In genomic region chr5:132541951-132542350, GRCm38 (mm10) we compare ENCODE assay signal across 8 mouse cellular contexts. TPM values are rescaled to one million over a fixed set of nuclear protein-coding genes. Genes with fewer than 3 reads are reported as not detected.
DNase-seq lines count a peak whose midpoint lies in the region; ATAC-seq and TF ChIP-seq lines count a peak whose summit lies in the region.

No protein-coding gene starts in this region.

- TF ChIP-seq CTCF in forebrain, postnatal 0 days (IDR thresholded peaks at IDR 0.05; ENCODE audit: low read depth), result no peak
- no peak for TF ChIP-seq CTCF in olfactory bulb, adult 2 months (IDR thresholded peaks at IDR 0.05; ENCODE audit: insufficient read depth, low read depth, low read length)

- WGBS in lung, embryonic 15.5 days, result 0% methylated on average over 20 of the region's 21 CpGs
- under 1% methylated on average over 14 of the region's 21 CpGs for WGBS in forebrain, postnatal 0 days
- 1% methylated on average over 15 of the region's 21 CpGs for WGBS in limb, embryonic 15.5 days
- under 1% methylated on average over 21 of the region's 21 CpGs for WGBS in olfactory bulb, adult 2 months

- peaks cover 22% of the 10 kb centered on the region for H3K4me1 ChIP-seq in lung, embryonic 15.5 days
- peaks cover 11% of the 10 kb centered on the region; the same call in 1 of the 2 replicates for H3K4me1 ChIP-seq in forebrain, postnatal 0 days (ENCODE audit: insufficient read depth)
- H3K4me1 ChIP-seq in limb, embryonic 15.5 days, result peaks cover 26% of the 10 kb centered on the region
- peaks cover 4% of the 10 kb centered on the region for H3K4me1 ChIP-seq in olfactory bulb, adult 2 months (ENCODE audit: control insufficient read depth, insufficient read depth, low read length)

- H3K4me2 ChIP-seq in lung, embryonic 15.5 days, result peak overlapping the region; percentile 93
- H3K4me2 ChIP-seq in forebrain, postnatal 0 days (ENCODE audit: low read depth), result peak overlapping the region; percentile 88
- peak overlapping the region; percentile 71 for H3K4me2 ChIP-seq in limb, embryonic 15.5 days

- no peak for ATAC-seq in lung, embryonic 15.5 days (ENCODE audit: borderline replicate concordance, extremely low read depth, low FRiP score, low TSS enrichment)
- ATAC-seq in forebrain, postnatal 0 days, result no peak
- no peak for ATAC-seq in limb, embryonic 15.5 days (ENCODE audit: insufficient number of reproducible peaks, low FRiP score, low TSS enrichment, low read depth)
- no peak for ATAC-seq in frontal cortex, adult (ENCODE audit: low TSS enrichment)

- no peaks in the 10 kb centered on the region for H3K9me3 ChIP-seq in lung, embryonic 15.5 days
- H3K9me3 ChIP-seq in forebrain, postnatal 0 days (ENCODE audit: low read length), result no peaks in the 10 kb centered on the region
- no peaks in the 10 kb centered on the region for H3K9me3 ChIP-seq in limb, embryonic 15.5 days

- no peaks in the 10 kb centered on the region; the same call in 1 of the 2 replicates for H3K27me3 ChIP-seq in lung, embryonic 15.5 days
- no peaks in the 10 kb centered on the region for H3K27me3 ChIP-seq in forebrain, postnatal 0 days (ENCODE audit: insufficient read depth, low read length)
- 0 out of 2 replicates have a peak, but pooled peaks cover 3% of the 10 kb centered on the region for H3K27me3 ChIP-seq in limb, embryonic 15.5 days

- H3K9ac ChIP-seq in lung, embryonic 15.5 days, result peak overlapping the region; percentile 71
- H3K9ac ChIP-seq in forebrain, postnatal 0 days, result peak overlapping the region; percentile 84
- peak overlapping the region; percentile 70 for H3K9ac ChIP-seq in limb, embryonic 15.5 days

- H3K36me3 ChIP-seq in lung, embryonic 15.5 days, result no peaks in the 10 kb centered on the region
- H3K36me3 ChIP-seq in forebrain, postnatal 0 days (ENCODE audit: insufficient read depth), result no peaks in the 10 kb centered on the region
- no peaks in the 10 kb centered on the region for H3K36me3 ChIP-seq in limb, embryonic 15.5 days

- H3K4me3 ChIP-seq in lung, embryonic 15.5 days, result peak overlapping the region; percentile 82
- peak overlapping the region; percentile 73 for H3K4me3 ChIP-seq in forebrain, postnatal 0 days (ENCODE audit: low read depth, low read length)
- H3K4me3 ChIP-seq in limb, embryonic 15.5 days, result peak overlapping the region; percentile 77
- peak overlapping the region; percentile 85 for H3K4me3 ChIP-seq in olfactory bulb, adult 2 months (ENCODE audit: insufficient read depth, low read depth, low read length)

- DNase-seq in adrenal gland, adult 2 months, result peak; percentile 57
- no peak for DNase-seq in adrenal gland, adult 18-20 months (ENCODE audit: low spot score in 2 of 2)
- no peak for DNase-seq in lung, postnatal 25 days (ENCODE audit: low spot score)
- DNase-seq in forebrain, postnatal 0 days, result peak; percentile 44

- peak overlapping the region; percentile 89 for H3K27ac ChIP-seq in lung, embryonic 15.5 days
- H3K27ac ChIP-seq in forebrain, postnatal 0 days (ENCODE audit: low read depth, low read length), result peak overlapping the region; percentile 81
- H3K27ac ChIP-seq in limb, embryonic 15.5 days, result peak overlapping the region; percentile 91
- H3K27ac ChIP-seq in olfactory bulb, adult 2 months (ENCODE audit: insufficient read depth, low read depth, low read length), result peak overlapping the region; percentile 70; the same call in 1 of the 2 replicates

- TF ChIP-seq POLR2A in olfactory bulb, adult 2 months (IDR thresholded peaks at IDR 0.05; ENCODE audit: insufficient read depth, low read depth, low read length), result no peak

RNA-seq across cellular contexts. Expression of gene Auts2, which starts 1.2 kb away (rescaled TPM):
- total RNA-seq in adrenal gland, adult 2 months (2021), result 10 to 100 TPM; 20.2 to 46.3 TPM
- polyA plus RNA-seq in adrenal gland, adult 2 months (2012; rRNA removed), result 31.0 and 51.6 TPM in 2 replicates
- total RNA-seq in adrenal gland, adult 18-20 months (2021), result 10 to 100 TPM; 23.5 to 29.5 TPM
- polyA plus RNA-seq in lung, embryonic 15.5 days (2015; fragmentation: Nextera tagmentation; extraction: Ambion mirVana), result 16.2 and 17.0 TPM in 2 replicates
- total RNA-seq in forebrain, postnatal 0 days (2014; rRNA removed), result 42.2 and 66.2 TPM in 2 replicates
- 23.7 and 40.9 TPM in 2 replicates for polyA plus RNA-seq in forebrain, postnatal 0 days (2015; fragmentation: Nextera tagmentation; extraction: Ambion mirVana)
- polyA plus RNA-seq in limb, embryonic 15.5 days (2015; fragmentation: Nextera tagmentation; extraction: Ambion mirVana), result 31.5 and 34.0 TPM in 2 replicates
- not detected in 2 replicates for polyA plus RNA-seq in olfactory bulb, adult 2 months (2012; ENCODE audit: insufficient read depth, insufficient read length, low replicate concordance, missing spikeins)

Comparison
In these comparisons a context has a peak if more than half of its experiments do, and no peak if none do; other contexts are left out.
1. DNase-seq: peak in adrenal gland, adult 2 months (single experiment) and forebrain, postnatal 0 days (single experiment); none in adrenal gland, adult 18-20 months (0 of 2) and lung, postnatal 25 days (single experiment).
2. RNA of gene Auts2, which starts 1.2 kb away (polyA plus RNA-seq): 31.0 to 51.6 TPM in adrenal gland, adult 2 months, 23.7 to 40.9 TPM in forebrain, postnatal 0 days, 31.5 to 34.0 TPM in limb, embryonic 15.5 days and 16.2 to 17.0 TPM in lung, embryonic 15.5 days; not detected in olfactory bulb, adult 2 months; every median in the first group is over 10 times any median in the second.
3. Peak in every context shown above with its lines, with median percentiles within 50 percentile points of each other: H3K27ac ChIP-seq, H3K4me2 ChIP-seq, H3K4me3 ChIP-seq and H3K9ac ChIP-seq.